Mouse (Mus musculus) midbrain, embryonic 16.5 days (tissue): Measurements from ENCODE around the gene Tbc1d5. TPM values are rescaled to one million over a fixed set of nuclear protein-coding genes. Genes with fewer than 3 reads are reported as not detected.

Experiments used
- ATAC-seq: fragments of 200-750 bp; cut with Nextera tagmentation; 2 replicates; pipeline ENCODE4 v1.8.0; 2017; ENCODE audit warnings: moderate TSS enrichment
- H3K27ac ChIP-seq: fragments of 300-500 bp; sonication (generic); 2 replicates; pipeline ENCODE4 v1.5.1; 2014; ENCODE audit warnings: mild to moderate bottlenecking, low read length, mixed read lengths
- H3K27me3 ChIP-seq: fragments of 300-500 bp; sonication (generic); 2 replicates; pipeline ENCODE4 v1.6.1; 2014; ENCODE audit warnings: low read depth, low read length, mixed read lengths; ENCODE audit not compliant: control insufficient read depth, insufficient read depth
- H3K36me3 ChIP-seq: fragments of 300-500 bp; sonication (generic); 2 replicates; pipeline ENCODE4 v1.6.1; 2014; ENCODE audit warnings: mild to moderate bottlenecking, low read length, moderate library complexity, mixed read lengths; ENCODE audit not compliant: control insufficient read depth, insufficient read depth
- H3K4me1 ChIP-seq: fragments of 300-500 bp; sonication (generic); 2 replicates; pipeline ENCODE4 v1.6.1; 2014; ENCODE audit warnings: mild to moderate bottlenecking, low read length, mixed read lengths; ENCODE audit not compliant: control insufficient read depth, insufficient read depth
- H3K4me2 ChIP-seq: fragments of 300-500 bp; sonication (generic); 2 replicates; pipeline ENCODE4 v1.6.1; 2014; ENCODE audit warnings: mild to moderate bottlenecking, low read length, mixed read lengths
- H3K4me3 ChIP-seq: fragments of 300-500 bp; sonication (generic); 2 replicates; pipeline ENCODE4 v1.5.1; 2014; ENCODE audit warnings: low read depth, mild to moderate bottlenecking, low read length, moderate library complexity, mixed read lengths
- H3K9ac ChIP-seq: fragments of 300-500 bp; sonication (generic); 2 replicates; pipeline ENCODE4 v1.6.1; 2014; ENCODE audit warnings: low read depth, low read length, mixed read lengths
- H3K9me3 ChIP-seq: fragments of 300-500 bp; sonication (generic); replicated peaks from 2 replicates; pipeline ENCODE4 v1.6.1; 2014; ENCODE audit warnings: mild to moderate bottlenecking, low read length, mixed read lengths; ENCODE audit not compliant: control insufficient read depth, poor library complexity, severe bottlenecking
- WGBS: fragments of 180-500 bp; shearing (Covaris S2); extraction: QIAGEN DNeasy Blood & Tissue Kit; methylation state at CpG from one replicate; pipeline ENCODE4 v1.1.7; 2014; 5-methylcytosine and 5-hydroxymethylcytosine counted together
- polyA plus RNA-seq: library from polyadenylated mRNA; unstranded; fragments of >200 nt; fragmentation: Nextera tagmentation; extraction: Ambion mirVana; gene quantifications from 2 replicates; pipeline ENCODE4 v1.2.1, GENCODE M21; 2015

The Tbc1d5 gene
- polyA plus RNA-seq, 1 experiment from 2014 or later, result 9.1 TPM

DNA sequence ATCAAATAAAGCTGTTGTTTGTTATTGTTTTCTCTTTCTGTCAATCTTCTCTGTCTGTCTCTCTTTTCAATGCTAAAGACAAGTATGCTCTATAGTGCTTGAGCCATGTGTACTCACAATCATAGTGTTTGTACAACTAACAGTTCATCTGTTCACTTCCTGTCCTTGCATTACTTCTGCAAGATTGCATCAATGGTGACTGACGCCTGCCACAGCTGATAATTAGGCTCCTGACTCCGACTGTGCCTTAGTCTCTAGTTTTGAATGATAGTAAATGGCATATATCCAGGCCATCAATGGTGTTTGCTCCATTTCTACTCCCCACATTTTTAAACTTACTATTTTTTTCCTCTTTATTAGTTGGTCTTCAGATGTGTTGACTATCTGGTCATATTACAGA is 162.8 kb downstream of the Tbc1d5 start:
- no peak overlapping the region for H3K9ac ChIP-seq
- no peaks in the 10 kb centered on the region for H3K27me3 ChIP-seq
- no peaks in the 10 kb centered on the region for H3K4me1 ChIP-seq
- H3K36me3 ChIP-seq, result no peaks in the 10 kb centered on the region
- H3K9me3 ChIP-seq, result no peaks in the 10 kb centered on the region
- no peak for ATAC-seq
- no peak overlapping the region for H3K4me3 ChIP-seq
- H3K27ac ChIP-seq, result no peak overlapping the region
- no peak overlapping the region for H3K4me2 ChIP-seq
- WGBS, result 72% methylated on average over 2 of the region's 2 CpGs

DNA sequence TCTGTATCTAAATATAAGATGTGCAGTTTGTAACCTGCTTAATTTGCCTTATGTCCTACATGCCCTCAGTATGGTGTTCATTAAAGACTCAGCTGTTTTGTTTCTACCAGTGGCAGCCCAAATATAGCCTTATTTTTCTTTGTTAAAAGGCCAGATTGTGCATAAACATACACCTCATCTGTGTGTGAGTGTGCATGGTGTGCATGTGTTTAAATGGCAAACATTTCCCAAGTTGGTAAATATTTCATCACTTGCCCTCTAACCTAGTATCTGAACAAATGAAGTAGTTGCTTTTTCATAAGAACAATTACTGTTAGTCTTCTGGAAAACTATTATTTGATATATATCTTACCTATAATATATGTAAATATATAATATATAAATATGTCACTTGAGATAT is 165.2 kb downstream of the Tbc1d5 start:
- no peaks in the 10 kb centered on the region for H3K4me1 ChIP-seq
- H3K9ac ChIP-seq, result no peak overlapping the region
- no peak overlapping the region for H3K4me2 ChIP-seq
- H3K9me3 ChIP-seq, result no peaks in the 10 kb centered on the region
- no peak overlapping the region for H3K4me3 ChIP-seq
- ATAC-seq, result no peak
- no peak overlapping the region for H3K27ac ChIP-seq
- no peaks in the 10 kb centered on the region for H3K27me3 ChIP-seq
- H3K36me3 ChIP-seq, result no peaks in the 10 kb centered on the region

DNA sequence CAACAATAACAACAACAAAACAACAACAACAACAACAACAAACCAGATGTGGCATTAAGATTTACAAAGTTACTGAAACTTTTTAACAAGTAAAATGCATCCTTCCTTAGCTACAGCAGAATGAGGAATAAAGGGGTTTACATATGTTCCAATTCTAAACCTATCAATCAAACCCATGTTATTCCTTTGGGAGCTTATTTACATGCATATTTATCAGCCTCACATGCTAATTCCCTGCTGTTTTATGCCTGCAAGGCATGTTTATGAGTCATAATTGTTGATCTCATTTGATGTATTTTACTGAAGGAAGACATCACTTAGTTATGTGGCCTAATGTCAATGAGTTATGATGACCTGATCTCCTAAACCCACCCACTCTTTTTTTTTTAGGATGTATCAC is 176.0 kb downstream of the Tbc1d5 start:
- Histone ChIP-seq H3K4me2 (no peak overlapping the region), H3K9ac (no peak overlapping the region), H3K36me3 (no peaks in the 10 kb centered on the region), H3K4me1 (no peaks in the 10 kb centered on the region), H3K27ac (no peak overlapping the region), H3K27me3 (no peaks in the 10 kb centered on the region), H3K9me3 (no peaks in the 10 kb centered on the region), H3K4me3 (no peak overlapping the region)
- ATAC-seq, result no peak

DNA sequence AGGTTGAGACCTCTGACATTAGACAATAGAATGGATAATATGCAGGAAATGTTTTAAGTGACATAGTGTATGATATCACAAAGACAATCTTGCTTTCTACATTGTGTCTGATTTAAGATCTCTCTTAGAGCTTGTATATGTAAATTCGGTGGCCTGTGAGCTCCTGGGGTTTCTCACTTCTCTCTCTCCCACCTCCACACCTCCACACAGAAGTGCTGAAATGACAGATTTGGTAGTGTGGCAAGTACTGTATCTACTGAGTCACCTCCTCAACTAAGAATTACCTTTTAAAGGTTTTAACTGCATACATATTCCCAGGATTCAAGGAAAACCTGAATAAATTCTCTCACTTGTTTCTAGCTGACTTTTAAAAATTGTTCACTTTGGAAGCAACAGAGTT is 180.9 kb downstream of the Tbc1d5 start:
- ATAC-seq, result no peak
- peaks cover under 1% of the 10 kb centered on the region; the same call in 1 of the 2 replicates for H3K9me3 ChIP-seq
- no peak overlapping the region for H3K4me3 ChIP-seq
- H3K27me3 ChIP-seq, result no peaks in the 10 kb centered on the region
- H3K4me2 ChIP-seq, result no peak overlapping the region
- WGBS, result 87% methylated on average over 1 of the region's 1 CpGs
- H3K27ac ChIP-seq, result no peak overlapping the region
- no peaks in the 10 kb centered on the region for H3K36me3 ChIP-seq
- H3K9ac ChIP-seq, result no peak overlapping the region
- no peaks in the 10 kb centered on the region for H3K4me1 ChIP-seq

DNA sequence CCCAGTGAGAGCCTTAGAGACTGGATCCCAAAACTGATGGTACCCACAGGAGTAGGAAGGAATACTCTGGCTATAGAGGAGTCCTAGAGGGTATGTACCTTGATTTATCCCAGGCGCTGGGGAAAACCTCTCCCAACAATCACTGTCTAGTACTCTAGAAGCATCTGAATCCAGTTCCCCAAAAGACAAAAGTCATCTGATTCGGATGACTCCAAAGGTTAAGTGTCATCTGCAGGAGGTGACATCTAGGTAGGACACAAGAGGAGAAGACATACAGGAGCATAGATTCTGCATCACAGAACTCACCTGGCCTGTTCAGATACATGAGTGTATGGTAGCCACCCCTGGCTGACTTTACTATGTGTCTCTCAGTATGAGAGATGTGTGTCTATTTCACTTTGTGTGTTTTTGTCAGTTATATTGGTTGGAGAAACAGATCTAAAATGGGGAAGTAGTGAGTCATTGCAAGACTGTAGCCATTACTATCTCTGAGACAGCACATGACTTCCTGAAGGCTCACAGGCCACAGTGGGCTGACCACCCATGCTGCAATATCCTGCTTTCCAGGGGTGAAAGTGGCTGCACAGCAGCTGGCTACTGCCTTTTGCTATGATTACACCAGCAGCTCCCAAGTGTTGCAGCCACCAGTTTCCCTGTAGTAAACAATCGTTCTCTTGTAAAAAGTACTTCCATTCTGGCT is 185.7 kb downstream of the Tbc1d5 start:
- H3K27me3 ChIP-seq, result no peaks in the 10 kb centered on the region
- H3K4me1 ChIP-seq, result no peaks in the 10 kb centered on the region
- 94% methylated on average over 3 of the region's 3 CpGs for WGBS
- H3K36me3 ChIP-seq, result no peaks in the 10 kb centered on the region
- no peak for ATAC-seq
- peaks cover 5% of the 10 kb centered on the region; the same call in 1 of the 2 replicates for H3K9me3 ChIP-seq
- H3K4me3 ChIP-seq, result no peak overlapping the region
- H3K27ac ChIP-seq, result no peak overlapping the region
- H3K9ac ChIP-seq, result no peak overlapping the region
- H3K4me2 ChIP-seq, result no peak overlapping the region

DNA sequence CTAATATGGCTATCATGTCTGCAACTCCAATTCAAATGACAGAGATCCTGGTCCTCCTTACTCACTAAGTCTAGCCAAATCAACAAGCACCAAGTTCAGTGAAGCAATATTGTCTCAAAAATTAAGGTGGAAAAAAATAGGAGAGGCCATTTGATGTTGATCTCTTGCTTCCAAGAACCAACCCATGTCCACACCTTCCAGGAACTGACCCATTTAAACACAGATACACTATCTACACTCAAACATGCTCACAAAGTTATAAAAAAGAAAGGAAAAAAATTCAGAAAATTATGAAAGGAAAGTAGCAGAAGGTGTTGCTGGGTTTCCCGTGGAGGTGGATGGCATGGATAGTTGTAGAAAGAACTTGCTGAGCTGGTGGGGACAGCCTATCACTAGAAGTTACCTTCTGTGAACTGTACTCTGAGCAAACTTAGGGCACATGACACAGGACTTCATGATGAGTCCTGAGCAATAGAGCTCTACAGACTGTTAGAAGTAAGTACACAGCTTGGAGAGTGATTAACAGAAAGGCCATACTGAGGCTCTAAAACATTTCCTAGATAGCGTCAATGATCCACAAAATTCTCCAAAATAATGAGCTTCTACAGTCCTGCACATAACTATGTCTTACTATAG is 188.3 kb downstream of the Tbc1d5 start:
- no peaks in the 10 kb centered on the region for H3K4me1 ChIP-seq
- no peaks in the 10 kb centered on the region for H3K36me3 ChIP-seq
- H3K27ac ChIP-seq, result no peak overlapping the region
- H3K4me2 ChIP-seq, result no peak overlapping the region
- no peak overlapping the region for H3K9ac ChIP-seq
- no peaks in the 10 kb centered on the region for H3K27me3 ChIP-seq
- no peak for ATAC-seq
- 98% methylated on average over 2 of the region's 2 CpGs for WGBS
- H3K4me3 ChIP-seq, result no peak overlapping the region
- H3K9me3 ChIP-seq, result peaks cover 5% of the 10 kb centered on the region; the same call in 1 of the 2 replicates

DNA sequence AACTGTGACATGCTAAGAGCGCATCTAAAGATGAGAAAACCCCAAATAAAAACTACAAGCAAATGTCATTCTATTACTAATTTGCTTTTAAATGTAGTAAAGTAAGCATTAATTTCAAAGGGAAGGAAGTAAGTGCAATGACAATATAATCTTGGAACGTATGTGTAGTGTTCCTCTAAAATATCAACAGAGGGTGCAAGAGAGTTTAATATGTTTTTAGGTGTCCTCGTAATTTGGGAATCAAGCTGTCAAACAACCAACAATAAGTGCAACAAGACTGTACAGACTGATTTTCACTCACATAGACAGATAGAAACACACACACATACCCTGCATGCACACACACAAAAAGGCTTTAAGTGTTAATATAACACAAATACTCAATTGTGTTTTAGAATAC is 191.2 kb downstream of the Tbc1d5 start:
- H3K4me3 ChIP-seq, result no peak overlapping the region
- ATAC-seq, result no peak
- WGBS, result 64% methylated on average over 3 of the region's 3 CpGs

DNA sequence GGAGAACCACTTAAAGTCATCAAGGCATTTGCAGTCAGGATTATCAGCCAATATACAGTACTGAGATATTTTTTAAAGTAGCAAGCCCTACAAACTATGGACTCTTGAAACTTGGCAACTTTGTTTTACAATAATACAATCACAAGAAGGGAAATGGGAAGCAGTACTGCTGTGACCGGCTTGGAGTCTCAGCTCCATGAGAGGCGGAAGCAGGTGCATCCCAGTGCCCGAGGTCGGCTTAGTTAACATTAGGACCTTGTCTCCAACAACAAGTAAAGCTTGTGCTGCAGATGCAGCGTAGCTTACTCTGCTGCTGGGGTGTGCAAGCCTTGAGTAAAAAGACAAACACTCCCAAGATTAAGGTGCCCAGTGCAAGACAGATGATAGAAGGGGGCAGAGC is 197.2 kb downstream of the Tbc1d5 start:
- Histone ChIP-seq H3K36me3 (no peaks in the 10 kb centered on the region), H3K4me3 (no peak overlapping the region), H3K27me3 (no peaks in the 10 kb centered on the region), H3K9ac (no peak overlapping the region), H3K27ac (no peak overlapping the region), H3K4me2 (no peak overlapping the region), H3K4me1 (no peaks in the 10 kb centered on the region), H3K9me3 (no peaks in the 10 kb centered on the region)
- WGBS, result 86% methylated on average over 5 of the region's 5 CpGs
- no peak for ATAC-seq

More for the DNA sequence above, 191.2 kb downstream of the Tbc1d5 start:
- Histone ChIP-seq H3K4me1 (no peaks in the 10 kb centered on the region), H3K27ac (no peak overlapping the region), H3K36me3 (no peaks in the 10 kb centered on the region), H3K9me3 (0 out of 2 replicates have a peak, but pooled peaks cover 1% of the 10 kb centered on the region), H3K9ac (no peak overlapping the region), H3K27me3 (no peaks in the 10 kb centered on the region), H3K4me2 (no peak overlapping the region)

DNA sequence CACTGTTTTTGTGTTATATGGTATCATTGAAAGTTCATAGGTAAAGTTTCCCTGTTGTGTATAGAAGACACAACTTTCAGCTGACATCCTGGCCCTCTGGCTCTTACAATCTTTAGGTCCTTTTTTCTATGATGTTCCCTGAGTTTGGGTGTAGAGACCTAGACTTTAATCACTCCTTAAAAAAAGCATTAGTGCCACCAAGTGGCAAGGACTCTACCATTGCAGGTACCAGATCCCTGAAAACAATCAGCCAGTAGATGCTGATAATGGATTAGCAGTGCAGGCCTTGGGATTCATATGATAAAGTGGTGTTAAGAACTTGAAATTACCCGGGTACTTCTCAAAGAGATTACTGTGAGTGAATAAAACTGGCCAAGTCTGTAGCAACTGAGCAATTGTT is 207.0 kb downstream of the Tbc1d5 start:
- no peaks in the 10 kb centered on the region for H3K36me3 ChIP-seq
- H3K27ac ChIP-seq, result no peak overlapping the region
- no peak for ATAC-seq
- 19% methylated on average over 1 of the region's 1 CpGs for WGBS
- H3K4me1 ChIP-seq, result no peaks in the 10 kb centered on the region
- H3K9me3 ChIP-seq, result no peaks in the 10 kb centered on the region
- no peak overlapping the region for H3K9ac ChIP-seq
- no peaks in the 10 kb centered on the region for H3K27me3 ChIP-seq
- no peak overlapping the region for H3K4me2 ChIP-seq
- no peak overlapping the region for H3K4me3 ChIP-seq
